Mouse (Mus musculus) embryonic facial prominence, embryonic 12.5 days (tissue): ENCODE measurements at regions not wholly inside any gene's neighbourhood (a gene's known extent, or its start where the extent isn't known, plus 50 kb on each side); places are given as distances from the start of the nearest gene placed in this dataset.

Source experiments
- ATAC-seq: fragments of 200-750 bp; cut with Nextera tagmentation; 2 replicates; pipeline ENCODE4 v1.8.0; 2017; ENCODE audit not compliant: insufficient number of reproducible peaks, insufficient read depth, low FRiP score, low TSS enrichment
- H3K27ac ChIP-seq: fragments of 300-500 bp; sonication (generic); 2 replicates; pipeline ENCODE4 v1.5.1; 2016; ENCODE audit warnings: mild to moderate bottlenecking
- H3K27me3 ChIP-seq: fragments of 300-500 bp; sonication (generic); 2 replicates; pipeline ENCODE4 v1.6.1; 2016; ENCODE audit warnings: mild to moderate bottlenecking, moderate library complexity
- H3K36me3 ChIP-seq: fragments of 300-500 bp; sonication (generic); 2 replicates; pipeline ENCODE4 v1.6.1; 2016; ENCODE audit warnings: mild to moderate bottlenecking
- H3K4me1 ChIP-seq: fragments of 300-500 bp; sonication (generic); 2 replicates; pipeline ENCODE4 v1.6.1; 2016
- H3K4me2 ChIP-seq: fragments of 300-500 bp; sonication (generic); replicated peaks from 2 replicates; pipeline ENCODE4 v1.6.1; 2016; ENCODE audit warnings: mild to moderate bottlenecking, moderate library complexity
- H3K4me3 ChIP-seq: fragments of 300-500 bp; sonication (generic); 2 replicates; pipeline ENCODE4 v1.5.1; 2016; ENCODE audit warnings: mild to moderate bottlenecking
- H3K9ac ChIP-seq: fragments of 300-500 bp; sonication (generic); 2 replicates; pipeline ENCODE4 v1.6.1; 2016; ENCODE audit warnings: mild to moderate bottlenecking, moderate library complexity
- H3K9me3 ChIP-seq: fragments of 300-500 bp; sonication (generic); 2 replicates; pipeline ENCODE4 v1.6.1; 2016; ENCODE audit warnings: mild to moderate bottlenecking, moderate library complexity
- WGBS: fragments of 180-500 bp; shearing (Covaris S2); methylation state at CpG from one replicate; pipeline ENCODE4 v1.1.7; 2016; 5-methylcytosine and 5-hydroxymethylcytosine counted together

GRCm38 (mm10) chr8:89788296-89788695 is 559.8 kb downstream of the Tox3 start:
- H3K9ac ChIP-seq, result no peak overlapping the region
- H3K27ac ChIP-seq, result no peak overlapping the region
- no peak overlapping the region for H3K4me2 ChIP-seq
- peaks cover 8% of the 10 kb centered on the region; the same call in 1 of the 2 replicates for H3K27me3 ChIP-seq
- ATAC-seq, result no peak
- H3K9me3 ChIP-seq, result no peaks in the 10 kb centered on the region
- no peaks in the 10 kb centered on the region for H3K4me1 ChIP-seq
- 84% methylated on average over 10 of the region's 10 CpGs for WGBS
- no peak overlapping the region for H3K4me3 ChIP-seq
- no peaks in the 10 kb centered on the region for H3K36me3 ChIP-seq

- no peak overlapping the region for H3K9ac ChIP-seq
- peaks cover 8% of the 10 kb centered on the region; the same call in 1 of the 2 replicates for H3K27me3 ChIP-seq
- 62% methylated on average over 17 of the region's 17 CpGs for WGBS
- no peaks in the 10 kb centered on the region for H3K9me3 ChIP-seq
- no peaks in the 10 kb centered on the region; the same call in 1 of the 2 replicates for H3K4me1 ChIP-seq
- no peaks in the 10 kb centered on the region for H3K36me3 ChIP-seq
- H3K4me2 ChIP-seq, result no peak overlapping the region
- no peak overlapping the region for H3K27ac ChIP-seq
- no peak overlapping the region for H3K4me3 ChIP-seq
- ATAC-seq, result no peak
Measured at GRCm38 (mm10) chr8:89787050-89787905, 560.9 kb downstream of the Tox3 start.

- 19% methylated on average over 7 of the region's 7 CpGs for WGBS
- peaks cover 4% of the 10 kb centered on the region; the same call in 1 of the 2 replicates for H3K4me1 ChIP-seq
- peaks cover 8% of the 10 kb centered on the region; the same call in 1 of the 2 replicates for H3K27me3 ChIP-seq
- no peaks in the 10 kb centered on the region for H3K36me3 ChIP-seq
- no peaks in the 10 kb centered on the region for H3K9me3 ChIP-seq
- no peak overlapping the region for H3K9ac ChIP-seq
- H3K4me3 ChIP-seq, result no peak overlapping the region
- H3K4me2 ChIP-seq, result no peak overlapping the region
- H3K27ac ChIP-seq, result no peak overlapping the region
- ATAC-seq, result no peak
Measured at GRCm38 (mm10) chr8:89785011-89785410, 563.1 kb downstream of the Tox3 start.

- Histone ChIP-seq H3K4me2 (no peak overlapping the region), H3K4me1 (peaks cover 4% of the 10 kb centered on the region; the same call in 1 of the 2 replicates), H3K27ac (no peak overlapping the region), H3K9me3 (no peaks in the 10 kb centered on the region), H3K9ac (no peak overlapping the region), H3K36me3 (no peaks in the 10 kb centered on the region), H3K4me3 (no peak overlapping the region), H3K27me3 (peaks cover 8% of the 10 kb centered on the region; the same call in 1 of the 2 replicates)
- 80% methylated on average over 5 of the region's 5 CpGs for WGBS
- no peak for ATAC-seq
Measured at GRCm38 (mm10) chr8:89783311-89783710, 564.8 kb downstream of the Tox3 start.

GRCm38 (mm10) chr8:89766387-89766786 is 581.8 kb downstream of the Tox3 start:
- Histone ChIP-seq H3K4me1 (no peaks in the 10 kb centered on the region), H3K36me3 (no peaks in the 10 kb centered on the region), H3K4me2 (no peak overlapping the region), H3K9me3 (no peaks in the 10 kb centered on the region), H3K27me3 (no peaks in the 10 kb centered on the region), H3K9ac (no peak overlapping the region), H3K4me3 (no peak overlapping the region), H3K27ac (no peak overlapping the region)
- 69% methylated on average over 4 of the region's 4 CpGs for WGBS
- no peak for ATAC-seq

GRCm38 (mm10) chr8:89759531-89759930 is 588.6 kb downstream of the Tox3 start:
- Histone ChIP-seq H3K9me3 (no peaks in the 10 kb centered on the region), H3K27ac (no peak overlapping the region), H3K4me2 (no peak overlapping the region), H3K4me1 (no peaks in the 10 kb centered on the region), H3K9ac (no peak overlapping the region), H3K36me3 (no peaks in the 10 kb centered on the region), H3K4me3 (no peak overlapping the region), H3K27me3 (no peaks in the 10 kb centered on the region)
- ATAC-seq, result no peak
- 89% methylated on average over 5 of the region's 5 CpGs for WGBS

GRCm38 (mm10) chr8:89758695-89759094 is 589.4 kb downstream of the Tox3 start:
- H3K4me2 ChIP-seq, result no peak overlapping the region
- H3K9ac ChIP-seq, result no peak overlapping the region
- no peak overlapping the region for H3K4me3 ChIP-seq
- no peaks in the 10 kb centered on the region for H3K9me3 ChIP-seq
- no peaks in the 10 kb centered on the region for H3K4me1 ChIP-seq
- ATAC-seq, result no peak
- no peaks in the 10 kb centered on the region for H3K36me3 ChIP-seq
- 68% methylated on average over 10 of the region's 10 CpGs for WGBS
- H3K27me3 ChIP-seq, result no peaks in the 10 kb centered on the region
- no peak overlapping the region for H3K27ac ChIP-seq

- 59% methylated on average over 3 of the region's 3 CpGs for WGBS
- H3K4me2 ChIP-seq, result no peak overlapping the region
- H3K36me3 ChIP-seq, result no peaks in the 10 kb centered on the region
- no peaks in the 10 kb centered on the region for H3K9me3 ChIP-seq
- H3K27me3 ChIP-seq, result no peaks in the 10 kb centered on the region
- H3K9ac ChIP-seq, result no peak overlapping the region
- H3K27ac ChIP-seq, result no peak overlapping the region
- H3K4me1 ChIP-seq, result no peaks in the 10 kb centered on the region
- ATAC-seq, result no peak
- H3K4me3 ChIP-seq, result no peak overlapping the region
Measured at GRCm38 (mm10) chr8:89755951-89756350, 592.2 kb downstream of the Tox3 start.

- Histone ChIP-seq H3K4me2 (no peak overlapping the region), H3K36me3 (no peaks in the 10 kb centered on the region), H3K27ac (no peak overlapping the region), H3K9me3 (no peaks in the 10 kb centered on the region), H3K9ac (no peak overlapping the region), H3K4me1 (no peaks in the 10 kb centered on the region), H3K4me3 (no peak overlapping the region), H3K27me3 (no peaks in the 10 kb centered on the region)
- WGBS, result 68% methylated on average over 3 of the region's 3 CpGs
- ATAC-seq, result no peak
Measured at GRCm38 (mm10) chr8:89751201-89751600, 596.9 kb downstream of the Tox3 start.

- Histone ChIP-seq H3K4me1 (no peaks in the 10 kb centered on the region), H3K4me3 (no peak overlapping the region), H3K27ac (no peak overlapping the region), H3K36me3 (no peaks in the 10 kb centered on the region), H3K9ac (no peak overlapping the region), H3K27me3 (no peaks in the 10 kb centered on the region), H3K4me2 (no peak overlapping the region), H3K9me3 (no peaks in the 10 kb centered on the region)
- WGBS, result 79% methylated on average over 4 of the region's 4 CpGs
- no peak for ATAC-seq
Measured at GRCm38 (mm10) chr8:89747726-89748125, 600.4 kb downstream of the Tox3 start.

GRCm38 (mm10) chr8:89744267-89745028 is 603.7 kb downstream of the Tox3 start:
- no peaks in the 10 kb centered on the region for H3K27me3 ChIP-seq
- WGBS, result 82% methylated on average over 11 of the region's 11 CpGs
- no peaks in the 10 kb centered on the region for H3K36me3 ChIP-seq
- no peak overlapping the region for H3K9ac ChIP-seq
- H3K27ac ChIP-seq, result no peak overlapping the region
- H3K4me1 ChIP-seq, result no peaks in the 10 kb centered on the region
- H3K4me3 ChIP-seq, result no peak overlapping the region
- no peaks in the 10 kb centered on the region for H3K9me3 ChIP-seq
- ATAC-seq, result no peak
- no peak overlapping the region for H3K4me2 ChIP-seq

GRCm38 (mm10) chr8:89738657-89739056 is 609.5 kb downstream of the Tox3 start:
- Histone ChIP-seq H3K4me1 (no peaks in the 10 kb centered on the region), H3K9ac (no peak overlapping the region), H3K9me3 (no peaks in the 10 kb centered on the region), H3K27ac (no peak overlapping the region), H3K27me3 (no peaks in the 10 kb centered on the region), H3K4me2 (no peak overlapping the region), H3K4me3 (no peak overlapping the region), H3K36me3 (no peaks in the 10 kb centered on the region)
- no peak for ATAC-seq
- WGBS, result 93% methylated on average over 3 of the region's 3 CpGs
